Mouse (Mus musculus) E14TG2a.4 (cell line): ENCODE measurements at regions not wholly inside any gene's neighbourhood (a gene's known extent, or its start where the extent isn't known, plus 50 kb on each side); places are given as distances from the start of the nearest gene placed in this dataset.

ENCODE experiments used
- H3K27me3 ChIP-seq: 2 replicates; pipeline ENCODE4 v1.6.1; 2014; ENCODE audit warnings: low read length, control low read depth; ENCODE audit not compliant: insufficient read depth
- H3K36me3 ChIP-seq: 2 replicates; pipeline ENCODE4 v1.6.1; 2014; ENCODE audit warnings: low read length, control low read depth; ENCODE audit not compliant: insufficient read depth
- H3K4me1 ChIP-seq: replicated peaks from 2 replicates; pipeline ENCODE4 v1.6.1; 2014; ENCODE audit warnings: low read depth, low read length, control low read depth
- H3K4me3 ChIP-seq: replicated peaks from 2 replicates; pipeline ENCODE4 v1.5.1; 2014; ENCODE audit warnings: mild to moderate bottlenecking, low read length
- H3K9me3 ChIP-seq: 2 replicates; pipeline ENCODE4 v1.6.1; 2014; ENCODE audit warnings: low read length, control low read depth
- CTCF ChIP-seq: conservative IDR thresholded peaks from 2 replicates; pipeline ENCODE4 v1.5.1; 2014; ENCODE audit warnings: low read length
- NANOG ChIP-seq: IDR thresholded peaks from 2 replicates; pipeline ENCODE4 v1.6.1; 2014; ENCODE audit warnings: borderline replicate concordance, low read length, mixed read lengths
- POU5F1 ChIP-seq: IDR thresholded peaks from 2 replicates; pipeline ENCODE4 v1.6.1; 2014; ENCODE audit warnings: low read length, borderline replicate concordance

DNA sequence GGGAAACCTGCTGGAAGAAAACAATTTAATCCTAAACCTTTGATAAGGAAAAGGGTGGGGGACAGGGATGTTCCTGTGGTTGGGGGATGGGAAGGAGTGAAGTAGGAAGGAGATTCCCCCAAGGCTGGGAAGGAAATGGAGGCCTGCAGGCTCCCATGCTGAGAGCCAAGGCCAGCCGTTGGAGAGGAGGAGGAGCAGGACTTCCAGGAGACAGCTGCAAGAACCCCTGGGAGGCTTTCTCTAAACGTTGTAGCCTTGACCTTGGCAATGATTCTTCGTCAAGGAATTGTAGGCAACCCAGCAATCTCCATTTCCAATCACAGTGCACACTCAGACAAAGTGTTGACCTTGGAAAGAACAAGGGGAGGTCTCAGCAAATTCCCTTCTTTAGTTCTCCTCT, 99.5 kb upstream of the Plcb4 start:
- Histone ChIP-seq H3K4me1 (peaks cover 39% of the 10 kb centered on the region), H3K4me3 (no peak overlapping the region), H3K9me3 (peaks cover 26% of the 10 kb centered on the region), H3K27me3 (no peaks in the 10 kb centered on the region), H3K36me3 (peaks cover 14% of the 10 kb centered on the region; the same call in 1 of the 2 replicates)
- peak; percentile 84; the same call in 1 of the 2 replicates for TF ChIP-seq NANOG
- TF ChIP-seq CTCF = no peak

- Histone ChIP-seq H3K4me3 (peak overlapping the region; percentile 14; the same call in 1 of the 2 replicates), H3K9me3 (peaks cover 26% of the 10 kb centered on the region), H3K27me3 (no peaks in the 10 kb centered on the region), H3K4me1 (peaks cover 41% of the 10 kb centered on the region), H3K36me3 (peaks cover 14% of the 10 kb centered on the region; the same call in 1 of the 2 replicates)
- no peak for TF ChIP-seq CTCF
- TF ChIP-seq NANOG = no peak
- TF ChIP-seq POU5F1 = no peak
Measured at GRCm38 (mm10) chr2:135559933-135560710, 98.7 kb upstream of the Plcb4 start.

DNA sequence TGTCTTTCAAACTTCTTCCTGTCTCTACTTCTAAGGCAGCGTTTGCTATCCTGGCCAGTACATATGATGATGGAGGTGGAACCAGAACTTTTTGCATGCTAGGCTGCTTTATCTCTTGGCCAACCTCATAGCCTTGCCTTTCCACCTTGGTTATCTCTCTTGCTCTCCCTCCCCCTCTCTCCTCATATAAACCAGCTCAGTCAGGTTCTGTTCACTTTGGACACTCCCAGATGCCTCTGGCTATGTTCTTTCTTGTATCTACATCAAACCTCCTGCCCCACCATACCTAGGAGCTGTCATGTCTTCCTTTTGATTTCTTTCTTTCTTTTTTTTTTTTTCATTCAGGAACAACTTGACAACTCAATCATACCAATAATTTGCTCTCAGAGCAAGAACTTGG, 98.0 kb upstream of the Plcb4 start:
- peaks cover 41% of the 10 kb centered on the region for H3K4me1 ChIP-seq
- no peaks in the 10 kb centered on the region for H3K27me3 ChIP-seq
- no peak for TF ChIP-seq CTCF
- no peak for TF ChIP-seq POU5F1
- TF ChIP-seq NANOG = no peak
- peaks cover 14% of the 10 kb centered on the region; the same call in 1 of the 2 replicates for H3K36me3 ChIP-seq
- H3K4me3 ChIP-seq = no peak overlapping the region; the same call in 1 of the 2 replicates
- peaks cover 26% of the 10 kb centered on the region for H3K9me3 ChIP-seq

- H3K4me1 ChIP-seq = peaks cover 41% of the 10 kb centered on the region
- H3K36me3 ChIP-seq = peaks cover 14% of the 10 kb centered on the region; the same call in 1 of the 2 replicates
- peaks cover 26% of the 10 kb centered on the region for H3K9me3 ChIP-seq
- H3K27me3 ChIP-seq = no peaks in the 10 kb centered on the region
- TF ChIP-seq CTCF (no peak), NANOG (no peak), POU5F1 (no peak)
- no peak overlapping the region for H3K4me3 ChIP-seq
Measured at GRCm38 (mm10) chr2:135561716-135562115, 97.1 kb upstream of the Plcb4 start.

- no peak overlapping the region for H3K4me3 ChIP-seq
- H3K4me1 ChIP-seq = peaks cover 41% of the 10 kb centered on the region
- H3K9me3 ChIP-seq = peaks cover 22% of the 10 kb centered on the region
- no peaks in the 10 kb centered on the region for H3K27me3 ChIP-seq
- no peak for TF ChIP-seq POU5F1
- TF ChIP-seq CTCF = no peak
- no peak for TF ChIP-seq NANOG
- H3K36me3 ChIP-seq = peaks cover 14% of the 10 kb centered on the region; the same call in 1 of the 2 replicates
Measured at GRCm38 (mm10) chr2:135562140-135562890, 96.5 kb upstream of the Plcb4 start.

DNA sequence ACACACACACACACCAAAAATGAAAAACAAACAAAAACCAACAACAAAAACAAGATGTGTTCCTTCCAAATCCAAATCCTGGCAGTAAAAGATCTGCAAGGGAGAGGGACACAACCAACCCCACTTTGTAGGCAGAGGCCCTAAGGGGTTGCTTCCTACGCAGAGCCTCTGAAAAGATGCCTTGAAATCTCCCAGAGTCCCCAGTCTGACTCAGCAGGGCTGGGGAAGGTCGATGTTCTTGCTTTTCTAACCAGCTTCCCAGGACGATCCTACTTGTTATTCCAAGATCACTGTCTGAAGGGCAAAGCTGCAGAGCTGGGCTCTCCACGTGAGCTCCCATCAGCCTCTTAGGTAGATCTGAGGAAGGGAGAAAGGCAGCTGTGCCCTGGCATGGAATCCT, 94.6 kb upstream of the Plcb4 start:
- H3K36me3 ChIP-seq = no peaks in the 10 kb centered on the region
- H3K4me3 ChIP-seq = no peak overlapping the region
- TF ChIP-seq POU5F1 (no peak), CTCF (no peak), NANOG (no peak)
- H3K27me3 ChIP-seq = no peaks in the 10 kb centered on the region
- H3K9me3 ChIP-seq = peaks cover 3% of the 10 kb centered on the region
- peaks cover 37% of the 10 kb centered on the region for H3K4me1 ChIP-seq

- no peak for TF ChIP-seq CTCF
- no peak for TF ChIP-seq NANOG
- no peak for TF ChIP-seq POU5F1
- H3K36me3 ChIP-seq = no peaks in the 10 kb centered on the region
- H3K9me3 ChIP-seq = no peaks in the 10 kb centered on the region; the same call in 1 of the 2 replicates
- H3K4me3 ChIP-seq = no peak overlapping the region
- no peaks in the 10 kb centered on the region for H3K27me3 ChIP-seq
- H3K4me1 ChIP-seq = 0 out of 2 replicates have a peak, but pooled peaks cover 8% of the 10 kb centered on the region
Measured at GRCm38 (mm10) chr2:135568350-135568749, 90.5 kb upstream of the Plcb4 start.

GRCm38 (mm10) chr2:135571599-135571998, 87.2 kb upstream of the Plcb4 start:
- Histone ChIP-seq H3K4me1 (0 out of 2 replicates have a peak, but pooled peaks cover 4% of the 10 kb centered on the region), H3K4me3 (no peak overlapping the region), H3K36me3 (no peaks in the 10 kb centered on the region), H3K27me3 (no peaks in the 10 kb centered on the region), H3K9me3 (no peaks in the 10 kb centered on the region; the same call in 1 of the 2 replicates)
- TF ChIP-seq POU5F1 (no peak), NANOG (no peak), CTCF (no peak)
